Mouse (Mus musculus): Measurements from ENCODE around the gene Zfp54. TPM values are rescaled to one million over a fixed set of nuclear protein-coding genes. Genes with fewer than 3 reads are reported as not detected.
"Not testable (repeated sequence)": the region's sequence is repeated elsewhere in the genome, so short reads cannot be mapped to it uniquely, and the experiment has no call there.

Gene Zfp54
- 5.0 and 5.6 TPM in 2 replicates for polyA plus RNA-seq (2015; fragmentation: Nextera tagmentation; extraction: Ambion mirVana)

- under 1% methylated on average over 22 of the region's 22 CpGs for WGBS
- H3K4me1 ChIP-seq (replicated peaks): peaks cover 7% of the 10 kb centered on the region; the same call in 1 of the 2 replicates
- H3K27ac ChIP-seq (replicated peaks): peak within 1 kb of the TSS; percentile 34; the same call in 1 of the 2 replicates
- H3K9me3 ChIP-seq: no peaks in the 10 kb centered on the region
- no peaks in the 10 kb centered on the region for H3K27me3 ChIP-seq
- no peaks in the 10 kb centered on the region for H3K36me3 ChIP-seq
- peak; percentile 99 for ATAC-seq (ENCODE audit: low read depth)
- H3K4me3 ChIP-seq: peak within 1 kb of the TSS; percentile 45
- H3K4me2 ChIP-seq: peak within 1 kb of the TSS; percentile 87
- peak within 1 kb of the TSS; percentile 70 for H3K9ac ChIP-seq
These were observed at the start of gene Zfp54 for GRCm38 (mm10) chr17:21422664-21423599. TSS of gene Zfp54 (plus strand) at chr17:21423227.

GRCm38 (mm10) chr17:21375311-21375710 lies 47.7 kb upstream of the Zfp54 start:
- H3K27ac ChIP-seq (replicated peaks): no peak overlapping the region
- WGBS: 55% methylated on average over 1 of the region's 1 CpGs

DNA sequence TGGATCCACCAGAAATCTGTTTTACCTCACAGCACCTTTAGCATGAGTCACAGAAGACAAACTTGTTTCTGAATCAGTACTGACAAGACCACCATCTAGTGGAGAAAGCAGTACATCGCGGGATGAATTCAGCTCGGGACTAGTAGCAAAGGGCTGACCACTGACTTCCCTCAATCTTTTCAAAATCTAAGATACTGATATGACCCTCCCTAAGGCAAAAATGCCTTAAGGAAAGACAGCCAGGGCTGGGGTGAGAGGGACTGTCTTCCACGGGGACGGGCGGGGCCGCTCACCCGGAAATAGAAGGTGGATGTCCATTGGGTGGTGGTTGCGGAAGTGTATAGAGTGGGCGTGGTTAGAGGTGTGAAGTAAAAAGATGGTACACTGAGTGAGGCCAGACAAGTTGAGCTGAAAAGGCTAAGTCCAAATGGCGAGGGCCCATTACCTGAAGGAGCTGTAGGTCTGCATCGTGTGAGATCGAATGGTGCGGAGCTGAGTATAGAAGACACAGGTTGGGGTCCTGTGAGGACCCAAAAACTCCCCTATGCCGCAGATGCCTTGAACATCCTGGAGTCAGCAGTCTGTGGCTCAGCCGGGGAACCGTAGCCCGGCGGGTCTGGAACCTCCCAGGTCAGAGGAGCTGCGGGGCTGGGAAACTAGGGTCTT lies 39.5 kb upstream of the Zfp54 start, which contains the start of gene Zfp677:
TSS of gene Zfp677 (plus strand) at position 358 of the 666 bp plus-strand sequence.
- H3K4me3 ChIP-seq: peak within 1 kb of the TSS; percentile 50
- 0 out of 2 replicates have a peak, but pooled peaks cover 9% of the 10 kb centered on the region for H3K4me1 ChIP-seq (replicated peaks)
- H3K27me3 ChIP-seq: no peaks in the 10 kb centered on the region
- peak; percentile 99 for ATAC-seq (ENCODE audit: low read depth)
- no peaks in the 10 kb centered on the region for H3K9me3 ChIP-seq
- H3K9ac ChIP-seq: peak within 1 kb of the TSS; percentile 65
- no peaks in the 10 kb centered on the region for H3K36me3 ChIP-seq
- H3K4me2 ChIP-seq: peak within 1 kb of the TSS; percentile 73
- H3K27ac ChIP-seq (replicated peaks): 0 out of 2 replicates have a peak within 1 kb of the TSS, but pooled peaks have one; percentile 24
- WGBS: 6% methylated on average over 20 of the region's 20 CpGs

More at GRCm38 (mm10) chr17:21375311-21375710, 47.7 kb upstream of the Zfp54 start:
- no peak for ATAC-seq (ENCODE audit: low read depth)
- Histone ChIP-seq H3K4me2 (no peak overlapping the region), H3K36me3 (no peaks in the 10 kb centered on the region), H3K4me3 (no peak overlapping the region), H3K9me3 (no peaks in the 10 kb centered on the region), H3K27me3 (no peaks in the 10 kb centered on the region), H3K9ac (no peak overlapping the region), H3K4me1 (replicated peaks) (no peaks in the 10 kb centered on the region)

DNA sequence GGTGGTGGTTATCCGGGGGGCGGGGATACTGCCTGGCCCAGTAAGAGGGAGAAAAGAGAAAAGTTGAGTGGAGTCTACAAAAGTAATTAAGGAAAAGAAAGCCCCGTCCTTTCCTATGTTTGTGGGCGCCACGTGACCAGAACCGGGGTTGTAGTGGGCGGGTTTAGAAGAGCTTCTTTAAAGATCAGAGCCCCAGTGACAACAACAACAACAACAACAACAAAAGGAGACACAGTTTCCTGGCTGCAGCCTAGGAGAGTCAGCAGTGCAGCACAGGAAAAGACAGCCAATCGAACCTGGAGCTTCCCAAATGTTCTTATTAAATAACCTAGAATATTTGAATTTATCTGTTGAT lies 39.0 kb upstream of the Zfp54 start:
- Histone ChIP-seq H3K4me3 (peak overlapping the region; percentile 50), H3K9ac (peak overlapping the region; percentile 65), H3K36me3 (no peaks in the 10 kb centered on the region), H3K27ac (replicated peaks) (0 out of 2 replicates have a peak overlapping the region, but pooled peaks have one; percentile 24), H3K4me2 (peak overlapping the region; percentile 73), H3K9me3 (no peaks in the 10 kb centered on the region), H3K27me3 (no peaks in the 10 kb centered on the region), H3K4me1 (replicated peaks) (0 out of 2 replicates have a peak, but pooled peaks cover 9% of the 10 kb centered on the region)
- WGBS: 10% methylated on average over 8 of the region's 8 CpGs
- peak; percentile 56; the same call in 1 of the 2 replicates for ATAC-seq (ENCODE audit: low read depth)

- not testable (repeated sequence) for H3K9me3 ChIP-seq; ATAC-seq (ENCODE audit: low read depth)
These were observed 15.9 kb downstream of the Zfp54 start for GRCm38 (mm10) chr17:21438806-21439400.

DNA sequence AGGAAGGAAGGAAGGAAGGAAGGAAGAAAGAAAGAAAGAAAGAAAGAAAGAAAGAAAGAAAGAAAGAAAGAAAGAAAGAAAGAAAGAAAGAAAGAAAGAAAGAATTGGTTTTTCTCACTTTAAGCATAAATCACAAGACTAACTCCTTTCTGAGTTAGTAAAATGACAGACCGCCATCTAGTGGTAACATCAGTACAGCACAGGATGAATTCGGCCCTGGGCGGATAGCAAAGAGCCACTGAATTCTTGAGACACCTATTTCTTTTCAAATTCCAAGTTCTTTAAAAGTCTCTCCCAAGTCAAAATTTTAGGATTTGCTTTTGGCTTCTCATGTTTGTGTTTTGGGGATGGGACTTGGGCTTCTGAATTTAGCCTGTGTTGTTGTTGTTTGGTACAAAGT lies 26.6 kb downstream of the Zfp54 start:
- Histone ChIP-seq H3K36me3 (peaks cover 6% of the 10 kb centered on the region), H3K27ac (replicated peaks) (peak overlapping the region; percentile 75), H3K4me3 (peak overlapping the region; percentile 50), H3K9ac (peak overlapping the region; percentile 55), H3K4me1 (replicated peaks) (peaks cover 10% of the 10 kb centered on the region), H3K9me3 (no peaks in the 10 kb centered on the region), H3K4me2 (peak overlapping the region; percentile 57), H3K27me3 (no peaks in the 10 kb centered on the region)
- ATAC-seq (ENCODE audit: low read depth): peak; percentile 91
- 0% methylated on average over 3 of the region's 3 CpGs for WGBS

More at GRCm38 (mm10) chr17:21438806-21439400, 15.9 kb downstream of the Zfp54 start:
- not testable (repeated sequence) for H3K4me3 ChIP-seq; H3K36me3 ChIP-seq; H3K27me3 ChIP-seq; H3K4me2 ChIP-seq; H3K27ac ChIP-seq (replicated peaks); H3K9ac ChIP-seq; H3K4me1 ChIP-seq (replicated peaks)
- 83% methylated on average over 9 of the region's 9 CpGs for WGBS

DNA sequence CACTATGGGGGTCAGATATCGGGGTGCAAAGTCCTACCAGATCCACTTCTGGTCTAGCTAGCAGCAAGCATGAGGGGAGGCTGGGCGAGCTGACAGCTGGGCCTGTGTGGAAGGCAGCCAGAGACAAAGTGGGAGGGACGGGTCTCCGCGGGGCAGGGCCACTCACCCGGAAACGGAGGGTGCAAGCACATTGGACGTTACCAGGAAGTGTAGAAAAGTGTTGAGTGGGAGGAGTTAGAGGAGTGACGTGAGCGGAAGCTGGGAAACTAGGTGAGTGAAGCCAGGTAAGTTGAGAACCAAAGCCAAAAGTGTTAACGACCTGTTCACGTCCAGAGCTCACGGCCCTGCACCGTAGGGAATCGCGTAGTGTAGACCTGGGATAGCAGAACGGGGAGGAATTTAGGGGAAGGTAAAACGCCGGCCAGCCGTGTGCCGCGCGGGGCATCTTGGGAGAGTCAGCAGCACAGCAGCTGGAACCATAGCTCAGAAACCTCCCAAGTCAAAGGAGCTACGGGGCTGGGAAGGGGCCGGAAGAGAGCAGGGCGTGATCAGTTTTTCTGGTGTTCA lies 27.2 kb downstream of the Zfp54 start, which contains the start of gene Zfp51:
TSS of gene Zfp51 (plus strand) at position 237 of the 567 bp plus-strand sequence.
- H3K4me2 ChIP-seq: peak within 1 kb of the TSS; percentile 57
- peak within 1 kb of the TSS; percentile 50 for H3K4me3 ChIP-seq
- ATAC-seq (ENCODE audit: low read depth): peak; percentile 100
- under 1% methylated on average over 26 of the region's 26 CpGs for WGBS
- peaks cover 10% of the 10 kb centered on the region for H3K4me1 ChIP-seq (replicated peaks)
- H3K27ac ChIP-seq (replicated peaks): peak within 1 kb of the TSS; percentile 75
- H3K9me3 ChIP-seq: no peaks in the 10 kb centered on the region
- H3K36me3 ChIP-seq: peaks cover 6% of the 10 kb centered on the region
- H3K9ac ChIP-seq: peak within 1 kb of the TSS; percentile 55
- H3K27me3 ChIP-seq: no peaks in the 10 kb centered on the region

DNA sequence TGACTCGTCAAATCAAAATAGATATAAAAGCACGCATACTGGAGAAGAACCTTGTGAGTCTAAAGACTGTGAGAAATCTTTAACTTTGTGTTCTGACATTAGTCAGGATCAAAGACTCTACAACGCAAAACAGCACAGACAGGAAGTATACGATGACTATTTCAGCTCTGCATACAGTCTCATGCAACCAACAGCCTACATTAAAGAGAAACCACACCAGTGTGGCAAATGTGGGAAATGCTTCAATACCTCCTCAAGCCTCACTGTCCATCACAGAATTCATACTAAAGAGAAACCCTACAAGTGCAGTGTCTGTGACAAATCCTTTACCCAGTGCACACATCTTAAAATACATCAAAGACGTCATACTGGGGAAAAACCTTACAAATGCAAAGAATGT lies 40.5 kb downstream of the Zfp54 start:
- no peak for ATAC-seq (ENCODE audit: low read depth)

DNA sequence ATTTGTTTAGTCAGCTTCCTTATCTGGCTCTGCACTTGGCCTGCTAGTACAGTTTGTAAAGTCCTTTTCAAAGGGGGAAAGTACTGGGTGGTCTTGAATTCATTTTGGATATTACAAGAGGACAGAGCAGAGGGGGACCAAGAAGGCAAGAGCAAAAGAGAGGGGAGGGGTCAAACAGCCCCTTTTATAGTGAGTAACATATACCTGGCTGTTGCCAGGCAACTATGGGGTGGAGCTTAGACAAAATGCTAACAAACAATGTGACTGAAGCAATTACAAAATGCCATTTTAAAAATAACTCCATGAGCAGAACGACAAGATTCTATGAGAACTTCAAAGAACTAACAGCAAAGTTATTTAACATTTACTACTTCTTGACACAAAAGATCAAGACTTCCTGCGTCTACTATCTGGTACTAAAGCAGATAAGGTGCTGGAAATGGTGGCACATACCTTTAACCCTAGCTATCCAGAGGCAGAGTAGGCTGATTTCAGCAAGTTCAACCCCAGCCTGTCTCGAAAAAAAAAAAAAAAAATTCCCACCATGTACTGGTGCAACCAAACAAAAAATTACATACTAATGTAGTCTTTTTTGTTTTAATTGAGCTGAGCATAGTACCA lies 49.1 kb downstream of the Zfp54 start:
- no peak overlapping the region for H3K4me2 ChIP-seq
- H3K4me3 ChIP-seq: no peak overlapping the region
- no peak overlapping the region for H3K27ac ChIP-seq (replicated peaks)
- H3K9ac ChIP-seq: no peak overlapping the region
- H3K27me3 ChIP-seq: no peaks in the 10 kb centered on the region
- no peaks in the 10 kb centered on the region for H3K36me3 ChIP-seq
- no peak for ATAC-seq (ENCODE audit: low read depth)
- no peaks in the 10 kb centered on the region for H3K9me3 ChIP-seq
- H3K4me1 ChIP-seq (replicated peaks): 0 out of 2 replicates have a peak, but pooled peaks cover 4% of the 10 kb centered on the region
- WGBS: 71% methylated on average over 3 of the region's 3 CpGs

More for the DNA sequence above, 40.5 kb downstream of the Zfp54 start:
- Histone ChIP-seq H3K9ac (no peak overlapping the region), H3K4me3 (no peak overlapping the region), H3K4me2 (no peak overlapping the region), H3K4me1 (replicated peaks) (no peaks in the 10 kb centered on the region), H3K27me3 (no peaks in the 10 kb centered on the region), H3K27ac (replicated peaks) (no peak overlapping the region), H3K9me3 (no peaks in the 10 kb centered on the region), H3K36me3 (peaks cover 50% of the 10 kb centered on the region)
- 93% methylated on average over 5 of the region's 5 CpGs for WGBS

GRCm38 (mm10) chr17:21472653-21473307 lies 49.8 kb downstream of the Zfp54 start:
- no peak for ATAC-seq (ENCODE audit: low read depth)
- Histone ChIP-seq H3K4me3 (no peak overlapping the region), H3K36me3 (no peaks in the 10 kb centered on the region), H3K27ac (replicated peaks) (no peak overlapping the region), H3K9me3 (no peaks in the 10 kb centered on the region), H3K4me2 (no peak overlapping the region), H3K9ac (no peak overlapping the region), H3K27me3 (no peaks in the 10 kb centered on the region), H3K4me1 (replicated peaks) (0 out of 2 replicates have a peak, but pooled peaks cover 4% of the 10 kb centered on the region)
- WGBS: 77% methylated on average over 2 of the region's 2 CpGs
